Mouse (Mus musculus) ES-Bruce4 (cell line): Measurements from ENCODE around the gene Anapc13.

Source experiments
- CTCF ChIP-seq: IDR thresholded peaks from one replicate; pipeline ENCODE4 v1.8.1; 2011; ENCODE audit warnings: low read depth, low read length
- EP300 ChIP-seq: IDR thresholded peaks from 2 replicates; pipeline ENCODE4 v1.6.1; 2011; ENCODE audit warnings: low read depth, low read length; ENCODE audit not compliant: insufficient read depth
- POLR2A ChIP-seq: IDR thresholded peaks from one replicate; pipeline ENCODE4 v1.8.1; 2011; ENCODE audit warnings: low read length; ENCODE audit not compliant: insufficient read depth

DNA sequence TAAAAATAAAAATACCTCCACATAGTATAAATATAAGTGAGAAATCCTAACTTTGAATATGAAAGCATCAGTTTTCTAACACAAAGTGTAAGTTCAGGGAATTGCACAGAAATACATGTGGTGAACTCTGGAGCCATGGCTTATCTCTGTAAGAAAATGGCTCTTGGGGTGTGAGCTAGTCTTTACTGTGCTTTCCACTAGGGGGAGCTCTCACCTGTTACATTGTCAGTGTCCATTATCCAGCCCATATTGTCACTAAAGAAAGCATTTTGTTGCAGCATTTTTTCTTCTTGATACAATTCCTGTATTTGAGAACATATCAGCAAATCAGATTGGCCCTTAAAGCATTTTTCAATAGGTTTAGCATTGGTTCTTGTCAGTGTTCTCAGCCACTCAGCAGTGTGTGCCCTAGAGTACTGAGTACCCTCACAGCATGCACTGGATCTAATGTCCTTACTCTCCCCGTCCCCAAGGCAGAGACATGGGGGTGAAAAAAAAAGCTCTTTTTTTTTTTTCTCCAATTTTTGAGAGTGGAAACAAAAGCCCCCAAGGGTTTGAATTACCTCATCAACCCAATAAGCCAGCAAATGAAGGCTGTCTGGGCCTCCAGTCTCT is 6.9 kb downstream of the Anapc13 start:
- TF ChIP-seq CTCF = peak; percentile 27
- no peak for TF ChIP-seq POLR2A
- TF ChIP-seq EP300 = no peak
